Mouse (Mus musculus) layer of hippocampus, adult 8-10 months (tissue): ENCODE measurements at regions not wholly inside any gene's neighbourhood (a gene's known extent, or its start where the extent isn't known, plus 50 kb on each side); places are given as distances from the start of the nearest gene placed in this dataset.
A peak's percentile ranks its signal among the peaks of the same experiment; 100 is the strongest.

Experiments used
- DNase-seq, 2 experiments: peaks; one replicate each; pipeline ENCODE4 v3.0.0; 2022; ENCODE audit warnings: low spot score in 2 of 2

DNA sequence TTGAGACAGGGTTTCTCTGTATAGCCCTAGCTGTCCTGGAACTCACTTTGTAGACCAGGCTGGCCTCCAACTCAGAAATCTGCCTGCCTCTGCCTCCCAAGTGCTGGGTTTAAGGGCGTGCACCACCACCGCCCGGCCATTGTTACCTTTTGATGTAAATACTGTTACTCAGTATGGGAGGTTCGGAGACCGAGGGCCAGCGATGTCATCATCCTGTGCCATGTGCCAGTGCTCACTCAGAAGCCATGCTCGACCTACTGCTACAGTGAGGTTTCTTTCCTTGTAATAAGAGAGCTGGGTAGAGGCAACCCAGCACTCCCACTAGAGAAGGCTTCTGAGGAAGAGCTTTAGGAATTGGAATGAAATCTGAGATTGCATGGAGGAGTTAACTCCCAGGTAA is 191.6 kb upstream of the Tgfbr2 start:
- no peak for DNase-seq

DNA sequence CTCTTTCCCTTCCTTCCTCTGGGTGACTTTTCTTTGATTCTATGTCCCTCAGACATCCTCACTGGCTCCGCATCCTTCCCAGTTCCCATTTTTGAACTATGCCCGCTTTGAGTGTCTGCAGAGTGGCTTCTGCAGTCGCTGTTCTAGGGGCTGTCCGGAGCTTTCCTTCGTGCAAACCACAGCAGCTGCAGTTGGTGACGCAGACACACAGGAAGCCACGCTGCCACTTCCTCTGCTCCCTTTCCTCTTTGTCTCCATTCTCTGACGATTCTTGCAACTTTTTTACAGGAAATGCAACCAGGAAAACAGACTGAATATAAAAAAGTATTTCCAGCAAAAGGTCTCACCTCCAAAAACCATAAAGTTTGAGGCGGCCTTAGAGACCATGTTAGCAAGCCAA is 191.0 kb upstream of the Tgfbr2 start:
- no peak for DNase-seq

DNA sequence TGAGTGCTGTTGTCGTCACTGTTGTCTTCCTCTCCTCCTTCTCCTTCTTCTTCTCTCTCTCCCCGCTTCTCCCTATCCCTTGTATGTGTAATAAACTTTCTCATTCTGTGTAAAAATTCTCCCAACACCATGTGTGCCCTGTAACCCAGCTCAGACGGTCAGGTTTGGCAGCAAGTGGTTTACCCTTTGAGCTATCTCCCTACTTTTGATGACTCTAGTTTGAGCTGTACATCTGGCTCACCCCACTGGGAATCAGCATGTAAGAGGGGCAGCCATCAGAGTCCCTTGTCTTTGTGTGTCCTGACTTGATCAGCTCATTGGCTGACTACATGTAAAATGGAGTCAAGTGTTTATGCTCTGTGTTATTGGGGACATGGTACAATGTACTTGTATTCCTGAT is 190.5 kb upstream of the Tgfbr2 start:
- DNase-seq: no peak

DNA sequence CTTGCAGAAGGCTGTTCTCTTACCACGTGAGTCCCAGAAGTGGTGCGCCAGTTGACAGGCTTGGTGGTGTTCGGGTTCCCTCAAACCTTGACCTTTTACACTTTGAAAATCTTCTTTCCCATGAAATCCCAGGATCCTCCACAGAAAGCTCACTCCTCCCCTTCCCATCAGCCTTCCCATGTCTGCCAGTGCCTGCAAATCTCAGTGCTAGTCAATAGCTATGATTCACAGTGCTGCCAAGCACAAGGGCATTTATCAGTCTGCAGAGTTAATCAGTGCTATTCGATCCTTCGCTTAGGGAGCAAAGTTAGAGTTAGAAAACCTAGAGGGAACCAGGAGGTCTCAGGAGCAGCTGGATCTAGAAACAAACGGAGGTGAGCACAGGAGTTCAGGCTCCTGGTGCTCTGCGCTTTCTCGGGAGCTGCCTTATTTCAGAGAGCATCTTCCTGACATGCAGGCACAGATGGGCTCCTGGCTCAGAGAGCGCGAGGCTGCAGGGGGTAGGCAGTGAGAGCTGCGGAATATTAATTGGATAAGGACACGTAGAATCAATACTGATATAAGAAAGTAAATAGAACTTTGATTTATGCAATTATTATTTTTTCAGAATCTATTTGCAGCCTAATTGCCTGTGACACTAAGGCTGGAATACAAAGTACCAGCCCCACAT is 190.0 kb upstream of the Tgfbr2 start:
- no peak for DNase-seq

DNA sequence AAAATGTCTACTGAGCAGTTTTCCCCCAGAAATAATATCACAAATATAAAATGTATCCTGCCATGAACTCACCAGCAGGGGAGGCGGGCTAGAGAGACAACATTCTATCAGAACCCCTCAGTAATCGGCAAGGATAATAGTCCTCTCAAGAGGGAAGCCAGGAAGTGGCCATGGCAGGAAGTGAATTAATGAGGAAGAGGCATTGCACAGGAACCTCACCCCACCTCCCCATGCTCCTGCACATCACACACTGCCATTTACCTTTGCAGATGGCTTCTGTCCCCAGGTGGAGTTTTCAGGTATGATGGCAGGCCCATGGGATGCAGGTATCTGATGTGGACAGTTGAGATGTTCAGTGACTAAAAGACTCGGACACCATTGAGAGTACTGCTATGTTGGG is 185.9 kb upstream of the Tgfbr2 start:
- DNase-seq: no peak

DNA sequence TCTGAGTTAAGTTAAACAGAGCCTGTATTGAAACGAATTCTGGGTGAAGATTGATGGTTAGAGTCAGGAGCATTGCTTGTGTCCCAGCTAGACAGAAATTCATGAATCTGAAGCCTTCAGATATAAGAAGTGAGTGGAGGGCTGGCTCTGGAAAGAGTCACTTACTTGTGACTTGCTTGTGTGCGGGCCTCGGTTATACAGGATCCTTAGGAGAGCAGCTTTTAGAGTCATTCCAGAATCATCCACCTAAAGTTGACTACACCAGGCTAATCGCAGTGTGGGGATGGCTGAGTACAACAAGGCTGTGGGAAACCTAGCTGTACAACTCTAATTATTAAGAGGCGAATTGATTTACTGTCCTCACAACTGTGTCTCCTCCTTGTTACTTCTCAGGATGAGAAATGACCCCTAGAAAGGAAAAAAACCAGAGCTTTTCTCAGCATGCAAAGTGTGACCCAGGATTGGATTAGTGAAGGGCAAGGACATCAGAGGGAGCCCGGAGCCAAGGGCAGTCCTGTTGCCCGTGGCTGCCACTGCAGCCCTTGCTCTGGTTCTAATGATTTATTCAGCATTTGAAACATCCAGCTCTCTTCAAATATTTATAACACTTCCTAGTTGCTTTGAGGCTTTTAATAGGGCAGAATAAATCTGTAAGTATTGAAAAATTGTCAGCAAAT is 179.0 kb upstream of the Tgfbr2 start:
- no peak for DNase-seq

DNA sequence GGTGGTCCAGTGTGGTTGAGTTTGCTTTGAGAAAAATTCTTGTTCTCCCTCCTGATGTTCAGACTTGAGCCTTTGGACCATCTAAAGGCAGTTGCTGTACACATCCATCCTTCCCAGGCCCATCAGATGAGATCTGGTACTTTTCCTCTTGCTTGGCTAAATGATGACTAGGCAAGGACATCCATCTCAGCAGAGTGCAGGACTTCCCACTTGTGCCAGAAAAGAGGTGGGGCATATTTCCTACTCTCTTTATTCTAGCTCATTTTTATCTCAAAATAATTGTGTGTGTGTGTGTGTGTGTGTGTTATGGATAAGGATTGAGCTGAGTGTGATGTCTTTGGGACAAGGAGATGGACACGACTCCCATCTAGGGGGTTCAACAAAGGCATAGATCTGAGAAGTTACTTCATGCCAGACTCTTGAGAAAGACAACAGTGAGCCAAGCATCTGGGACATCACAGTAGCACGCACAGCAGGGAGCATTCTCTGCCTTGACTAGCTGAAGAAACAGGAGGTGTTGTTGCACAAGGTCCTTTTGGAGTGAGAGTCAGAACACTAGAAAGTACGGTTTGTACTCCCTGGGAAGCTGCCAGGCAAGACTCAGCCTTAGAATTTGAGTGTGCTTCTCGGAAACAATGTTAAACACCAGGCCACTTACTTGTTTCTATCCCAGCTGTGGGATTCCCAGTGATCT is 177.8 kb upstream of the Tgfbr2 start:
- DNase-seq: no peak

DNA sequence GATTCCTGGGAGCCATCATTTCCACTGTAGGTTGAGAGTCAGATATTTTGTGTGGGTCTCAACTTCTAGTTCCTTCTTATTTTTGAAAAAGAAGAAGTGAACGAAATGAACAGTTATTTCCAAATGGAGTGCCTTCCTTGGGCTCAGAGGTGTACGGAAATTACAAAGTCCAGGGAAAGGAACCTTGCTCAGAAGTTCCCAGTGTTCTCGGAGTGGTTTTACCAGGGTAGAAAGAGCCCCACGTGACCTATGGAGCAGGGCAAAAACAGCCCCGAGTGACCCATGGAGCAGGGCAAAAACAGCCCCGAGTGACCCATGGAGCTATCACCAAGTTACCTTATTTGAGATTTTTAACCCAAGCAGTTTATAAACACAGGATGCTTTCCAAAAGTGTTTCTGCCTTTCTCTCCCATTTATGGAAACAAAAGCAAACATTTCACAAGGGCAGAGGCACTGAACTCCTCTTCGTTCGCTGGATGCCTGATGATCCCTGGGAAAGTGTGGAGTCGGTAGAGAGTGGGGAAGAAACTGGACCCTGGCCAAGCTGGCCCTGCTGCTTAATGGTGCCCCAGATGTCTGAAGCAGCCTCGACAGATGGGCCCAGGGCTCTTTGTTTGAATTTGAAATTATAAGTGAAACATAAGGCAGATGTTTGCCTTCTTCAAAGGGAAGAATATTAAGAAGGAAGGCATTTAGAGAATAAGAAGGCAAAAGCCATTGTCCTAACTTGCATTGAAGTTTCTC is 175.8 kb upstream of the Tgfbr2 start:
- peak in 1 of 2 experiments; percentile 29 for DNase-seq

DNA sequence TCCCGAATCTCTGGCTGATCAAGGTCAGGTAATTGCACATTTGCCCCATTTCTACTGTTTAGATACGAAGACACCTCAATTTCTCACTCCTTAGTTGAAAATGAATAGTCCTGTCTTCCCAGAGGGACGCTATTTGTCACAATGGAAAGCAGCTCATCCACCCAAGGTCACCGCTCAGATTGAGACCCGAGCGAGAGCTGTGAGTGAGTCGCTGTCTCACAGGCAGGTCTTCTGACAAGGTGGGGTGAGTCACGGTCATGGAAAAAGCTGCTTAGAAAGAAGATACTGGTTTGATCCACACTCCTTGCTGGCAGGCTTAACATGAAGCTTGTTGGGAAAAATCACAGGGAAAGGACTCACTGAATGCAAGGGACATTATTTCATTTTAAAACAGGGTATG is 171.9 kb upstream of the Tgfbr2 start:
- no peak for DNase-seq

DNA sequence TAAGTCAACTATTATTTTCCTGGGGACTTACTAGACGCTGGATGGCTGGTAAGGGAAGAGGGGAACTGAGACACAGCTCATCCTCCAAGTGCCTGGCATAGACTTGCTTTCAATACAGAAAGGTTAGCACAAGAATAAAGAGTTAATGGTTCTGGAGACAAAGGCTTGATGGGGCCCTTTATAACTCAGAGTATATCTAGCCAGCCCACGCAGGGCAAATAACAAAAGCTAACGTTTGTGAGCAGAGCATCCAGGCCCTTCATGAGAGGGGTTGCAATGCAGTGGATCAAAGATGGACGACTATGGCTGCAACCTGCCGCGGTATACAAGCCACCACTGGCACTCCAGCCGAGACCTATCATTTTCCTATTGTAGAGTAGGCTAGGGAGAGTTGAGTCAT is 171.3 kb upstream of the Tgfbr2 start:
- DNase-seq: no peak

DNA sequence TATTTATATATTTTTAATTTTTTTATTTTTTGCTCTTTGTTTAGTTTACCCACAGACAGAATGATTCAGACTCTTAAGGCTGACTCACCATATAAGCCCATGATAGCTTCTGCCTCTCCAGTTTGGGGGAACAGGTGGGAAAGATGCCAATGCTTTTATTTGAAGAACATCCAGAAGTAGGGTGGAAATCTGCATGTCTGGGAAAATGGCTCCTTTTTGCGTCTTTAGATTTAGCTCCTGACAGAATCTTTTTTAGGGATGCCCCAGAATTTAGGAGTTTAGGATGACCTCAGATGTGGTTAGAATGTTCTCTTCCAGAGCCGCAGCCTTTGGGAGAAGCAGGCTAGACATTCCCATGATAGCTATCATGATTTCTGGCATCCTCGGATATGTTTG is 167.9 kb upstream of the Tgfbr2 start:
- DNase-seq: no peak

DNA sequence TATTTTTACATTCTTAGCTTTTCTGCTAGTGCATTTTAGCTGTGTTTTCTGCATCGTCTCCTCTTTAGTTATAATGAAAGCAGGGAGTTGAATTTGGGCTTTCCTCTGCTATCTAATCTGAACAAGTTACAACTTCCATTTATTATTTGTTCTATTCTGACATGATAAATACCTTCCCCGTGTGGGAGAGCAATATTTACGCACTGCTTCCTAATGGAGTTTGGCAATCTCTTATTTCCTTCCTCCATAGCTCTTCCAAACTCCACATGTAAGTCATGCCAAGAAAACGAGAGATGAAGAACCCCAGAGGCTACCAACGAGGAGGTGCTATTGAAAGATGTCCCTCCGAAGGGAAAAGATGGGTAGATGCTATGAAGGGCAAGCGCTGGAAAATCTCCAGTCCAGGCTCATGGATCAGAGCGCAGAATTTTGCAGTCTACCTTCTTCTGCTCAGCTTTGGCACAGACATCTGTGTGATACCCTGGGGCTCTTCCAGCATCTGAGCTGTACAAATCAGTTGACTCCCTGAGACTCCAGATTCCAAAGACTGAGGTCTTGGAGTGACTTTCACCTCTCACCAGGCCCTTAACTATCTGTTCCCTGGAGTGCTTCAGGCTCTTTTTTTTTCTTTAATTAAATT is 167.4 kb upstream of the Tgfbr2 start:
- DNase-seq: no peak

DNA sequence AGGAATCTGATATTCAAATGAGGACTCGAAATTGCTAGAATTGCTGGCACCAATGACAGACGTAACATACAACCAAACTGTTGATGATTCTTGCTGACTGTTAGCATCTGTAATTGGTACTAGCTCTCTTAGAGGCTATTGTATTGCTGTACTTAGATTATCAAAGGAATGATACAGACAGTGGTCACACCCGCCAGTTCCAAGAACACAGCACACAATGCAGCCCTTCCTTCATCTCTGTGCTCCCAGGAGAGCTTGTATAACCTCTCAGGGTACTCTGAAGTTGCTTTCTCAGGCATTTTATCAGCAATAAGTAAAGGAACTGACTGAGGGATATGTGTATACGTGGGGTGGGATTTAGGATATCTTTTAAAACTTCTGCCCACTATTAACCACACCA is 166.8 kb upstream of the Tgfbr2 start:
- no peak for DNase-seq

DNA sequence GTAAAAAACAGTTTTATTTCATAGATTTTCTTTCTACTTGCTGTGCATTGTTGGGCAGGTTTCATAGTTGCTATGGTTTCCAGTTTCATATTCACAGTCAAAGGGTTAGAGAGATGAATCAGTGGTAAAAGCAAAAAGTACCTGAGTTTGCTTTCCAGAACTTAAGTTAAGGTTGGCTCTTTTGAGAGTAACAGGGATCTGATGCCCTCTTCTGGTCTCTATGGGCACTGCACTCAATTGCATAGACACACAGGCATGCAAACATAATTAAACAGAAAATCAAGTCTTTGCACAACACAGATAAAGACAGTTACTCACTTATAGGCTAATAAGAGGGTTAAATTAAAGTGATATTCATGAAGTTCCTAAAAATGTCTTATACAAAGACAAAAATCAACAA is 165.8 kb upstream of the Tgfbr2 start:
- no peak for DNase-seq

DNA sequence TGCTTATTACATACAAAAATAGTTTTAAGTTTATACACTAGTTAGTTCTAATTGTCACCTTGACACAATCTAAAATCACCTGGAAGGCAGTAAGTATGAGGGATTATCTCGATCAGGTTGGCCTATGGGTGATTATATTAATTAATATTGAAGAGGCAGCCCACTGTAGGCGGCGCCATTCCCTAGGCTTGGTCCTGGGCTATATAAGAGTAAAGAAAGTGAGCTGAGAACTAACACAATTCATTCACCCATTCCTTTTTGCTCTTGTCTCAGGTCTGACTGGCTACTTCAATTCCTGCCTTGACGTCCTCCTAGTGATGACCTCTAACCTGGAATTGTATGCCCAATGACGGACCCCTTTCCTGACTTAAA is 163.6 kb upstream of the Tgfbr2 start:
- no peak for DNase-seq

DNA sequence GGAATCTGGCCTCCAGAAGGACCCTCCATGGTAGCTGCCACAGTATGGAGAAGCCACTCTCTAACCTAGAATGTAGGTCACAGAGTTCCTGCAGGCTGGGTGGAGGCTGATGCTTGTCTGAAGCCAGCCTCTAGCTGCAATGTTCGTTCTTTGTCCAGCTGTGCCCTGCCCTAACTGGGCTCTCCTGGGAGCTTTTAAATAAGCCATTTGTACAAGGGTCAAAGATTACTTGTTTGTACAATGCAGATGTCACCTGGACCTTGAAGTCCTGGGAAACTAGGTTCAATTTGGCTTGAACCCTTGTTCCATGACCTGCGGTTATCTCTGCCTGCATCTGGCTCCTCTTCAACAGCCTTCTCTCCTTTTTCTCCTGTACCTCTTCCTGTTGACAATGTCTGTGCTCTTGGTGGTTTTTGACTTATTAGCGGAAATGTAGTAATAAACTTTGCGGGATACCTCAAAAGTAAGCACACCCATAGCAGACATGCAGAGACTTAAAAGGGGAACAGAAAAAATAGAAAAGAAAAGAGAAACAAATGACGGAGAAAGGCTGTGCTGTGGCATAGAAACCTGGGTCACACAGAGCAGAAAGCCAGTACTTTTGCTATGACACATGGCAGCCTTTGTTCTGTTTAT is 163.1 kb upstream of the Tgfbr2 start:
- DNase-seq: no peak

DNA sequence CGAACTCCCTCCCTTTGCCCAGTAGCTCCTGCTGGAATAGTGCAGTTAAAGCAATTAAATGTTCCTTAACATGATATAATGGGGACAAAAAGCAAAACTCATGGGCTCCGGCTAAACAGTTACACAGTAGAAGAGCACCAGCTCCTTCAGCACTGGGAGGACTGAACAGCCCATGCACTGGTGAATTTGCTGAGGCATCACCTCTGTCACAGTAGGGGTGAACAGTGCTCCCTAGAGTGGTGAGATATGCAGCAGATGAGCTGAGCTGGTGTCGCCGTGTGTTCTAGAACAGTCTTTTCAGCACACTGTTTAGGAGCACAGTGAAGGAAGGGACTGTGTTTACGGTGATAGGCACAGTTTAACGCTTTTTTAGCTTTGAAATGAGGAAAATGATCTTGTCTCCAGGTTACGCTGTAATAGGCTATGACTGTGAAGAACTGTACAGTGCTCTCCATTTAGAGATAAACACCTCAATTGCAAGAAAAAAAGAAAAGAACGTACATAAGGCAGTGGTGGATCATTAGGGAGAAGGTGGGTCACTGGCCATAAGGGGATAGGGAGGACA is 162.4 kb upstream of the Tgfbr2 start:
- DNase-seq: no peak

DNA sequence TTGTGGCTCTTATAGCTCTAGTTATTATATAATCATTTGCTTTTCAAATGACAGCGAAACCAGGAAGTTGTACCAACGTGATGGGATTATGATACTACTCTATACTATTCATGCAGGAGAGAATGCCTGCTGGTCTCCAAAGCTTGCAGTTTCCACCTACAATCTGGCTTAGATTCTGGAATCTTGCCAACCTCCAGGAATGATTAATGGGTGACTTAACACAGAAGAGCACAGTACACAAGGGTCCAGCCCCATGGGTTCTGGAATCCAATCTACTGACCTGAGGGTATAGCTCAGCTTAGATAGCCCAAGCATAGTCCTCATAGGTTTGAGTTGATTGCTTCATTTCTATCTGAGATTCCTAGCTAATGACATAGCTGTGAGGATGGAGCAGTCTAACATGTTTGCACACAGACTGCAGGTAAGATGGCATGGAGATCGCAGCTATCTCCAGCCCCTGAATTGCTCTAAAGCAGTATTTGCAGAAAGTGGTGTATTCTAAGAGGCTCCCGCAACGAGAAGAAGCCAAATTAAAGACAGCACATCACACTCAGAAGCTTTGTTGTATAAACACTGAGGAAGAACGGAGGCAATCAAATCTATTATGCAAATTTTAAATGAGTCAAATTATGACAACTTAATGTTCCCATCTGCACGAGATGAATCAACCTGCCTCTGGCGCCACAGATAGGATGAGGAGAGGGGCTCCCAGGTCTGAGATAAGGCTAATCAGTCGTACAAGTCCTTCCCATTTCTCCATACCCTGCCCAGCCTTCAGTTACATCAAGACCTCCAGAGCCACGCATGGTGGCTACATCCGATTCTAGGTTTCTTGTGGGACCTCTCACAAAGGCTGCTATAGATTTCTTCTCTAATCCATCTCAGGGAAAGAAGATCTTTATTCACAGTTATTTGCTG is 160.7 kb upstream of the Tgfbr2 start:
- DNase-seq: no peak

DNA sequence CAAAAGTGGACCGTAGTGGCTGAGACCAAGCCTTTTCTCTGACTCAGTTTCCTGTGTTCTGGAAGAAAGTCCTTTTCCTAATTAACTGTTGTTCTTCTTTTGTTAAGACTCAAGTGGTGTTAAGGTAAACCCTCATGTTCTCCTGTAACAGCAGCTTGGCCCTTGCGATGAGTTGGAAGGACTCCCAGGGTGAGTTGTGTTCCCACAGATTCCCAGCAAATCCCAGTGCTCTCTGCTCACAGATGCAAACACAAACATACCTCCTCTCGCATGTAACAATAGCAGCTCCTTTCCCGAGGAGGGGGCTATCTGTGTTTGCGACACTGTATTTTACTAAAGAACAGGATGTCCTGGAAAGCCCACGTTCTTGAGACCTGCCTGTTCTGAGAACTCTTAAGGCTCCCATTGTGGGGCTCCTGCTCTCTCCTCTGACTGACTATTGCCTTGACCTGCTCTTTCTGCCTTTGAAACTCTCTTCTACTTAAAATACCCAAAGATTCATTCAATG is 158.8 kb upstream of the Tgfbr2 start:
- no peak for DNase-seq
